Mouse (Mus musculus) forebrain, embryonic 11.5 days (tissue): ENCODE results near the gene Ghrhr. TPM values are rescaled to one million over a fixed set of nuclear protein-coding genes. Genes with fewer than 3 reads are reported as not detected.

ENCODE experiments used
- ATAC-seq: fragments of 200-750 bp; cut with Nextera tagmentation; replicated peaks from 2 replicates; pipeline ENCODE4 v1.8.0; 2017; ENCODE audit warnings: moderate TSS enrichment; ENCODE audit not compliant: low FRiP score
- DNase-seq: peaks from one replicate; pipeline ENCODE4 v3.0.0-alpha.2; 2017; ENCODE audit warnings: low spot score
- H3K27ac ChIP-seq: fragments of 300-500 bp; sonication (generic); 2 replicates; pipeline ENCODE4 v1.5.1; 2014; ENCODE audit warnings: low read depth, low read length
- H3K27me3 ChIP-seq: fragments of 300-500 bp; sonication (generic); 2 replicates; pipeline ENCODE4 v1.6.1; 2014; ENCODE audit warnings: mild to moderate bottlenecking, low read length, mixed read lengths; ENCODE audit not compliant: control insufficient read depth, insufficient read depth
- H3K36me3 ChIP-seq: fragments of 300-500 bp; sonication (generic); 2 replicates; pipeline ENCODE4 v1.6.1; 2014; ENCODE audit warnings: mild to moderate bottlenecking, low read length, moderate library complexity, mixed read lengths; ENCODE audit not compliant: control insufficient read depth, insufficient read depth
- H3K4me1 ChIP-seq: fragments of 300-500 bp; sonication (generic); replicated peaks from 2 replicates; pipeline ENCODE4 v1.6.1; 2014; ENCODE audit warnings: low read length, mixed read lengths; ENCODE audit not compliant: control insufficient read depth, insufficient read depth
- H3K4me2 ChIP-seq: fragments of 300-500 bp; sonication (generic); 2 replicates; pipeline ENCODE4 v1.6.1; 2014; ENCODE audit warnings: low read depth, mild to moderate bottlenecking, low read length, moderate library complexity, mixed read lengths; ENCODE audit not compliant: severe bottlenecking
- H3K4me3 ChIP-seq: fragments of 300-500 bp; sonication (generic); 2 replicates; pipeline ENCODE4 v1.5.1; 2014; ENCODE audit warnings: low read depth, low read length
- H3K9ac ChIP-seq: fragments of 300-500 bp; sonication (generic); 2 replicates; pipeline ENCODE4 v1.6.1; 2014; ENCODE audit warnings: low read length
- H3K9me3 ChIP-seq: fragments of 300-500 bp; sonication (generic); 2 replicates; pipeline ENCODE4 v1.6.1; 2016; ENCODE audit warnings: low read length, mixed read lengths; ENCODE audit not compliant: control insufficient read depth
- WGBS: fragments of 180-500 bp; shearing (Covaris S2); extraction: QIAGEN DNeasy Blood & Tissue Kit; methylation state at CpG from one replicate; pipeline ENCODE4 v1.1.7; 2014; 5-methylcytosine and 5-hydroxymethylcytosine counted together
- polyA plus RNA-seq: library from polyadenylated mRNA; unstranded; fragments of >200 nt; fragmentation: Nextera tagmentation; extraction: Ambion mirVana; gene quantifications from 2 replicates; pipeline ENCODE4 v1.2.1, GENCODE M21; 2014

Ghrhr gene
- polyA plus RNA-seq, 1 experiment from 2014 or later, result not detected

- Histone ChIP-seq H3K27me3 (no peaks in the 10 kb centered on the region), H3K27ac (no peak overlapping the region), H3K4me2 (no peak overlapping the region), H3K9me3 (no peaks in the 10 kb centered on the region), H3K4me3 (no peak overlapping the region), H3K4me1 (0 out of 2 replicates have a peak, but pooled peaks cover 4% of the 10 kb centered on the region), H3K9ac (no peak overlapping the region), H3K36me3 (no peaks in the 10 kb centered on the region)
- ATAC-seq, result no peak
- DNase-seq, result peak; percentile 30
- 70% methylated on average over 5 of the region's 5 CpGs for WGBS
These were observed 19.0 kb upstream of the Ghrhr start for GRCm38 (mm10) chr6:55356976-55357635.

DNA sequence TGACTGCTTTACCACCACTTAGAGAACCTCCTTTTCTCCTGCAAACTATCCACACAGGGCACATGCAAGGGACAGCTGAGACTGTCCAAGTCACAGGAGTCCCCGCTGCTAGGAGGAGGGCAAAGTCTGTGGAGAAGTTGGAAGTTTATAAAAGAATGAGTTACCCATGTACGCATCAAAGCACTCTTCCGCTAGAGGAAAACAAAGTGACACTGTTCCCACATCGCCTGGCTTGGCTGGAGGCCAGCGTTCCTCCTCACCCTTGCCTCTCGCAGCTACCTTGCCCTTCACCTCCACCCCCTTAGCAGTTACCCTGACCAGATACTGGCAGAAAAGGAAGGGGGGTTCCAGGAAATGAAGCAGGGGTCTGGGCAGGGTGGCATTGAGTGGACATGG, 18.5 kb upstream of the Ghrhr start:
- Histone ChIP-seq H3K27me3 (no peaks in the 10 kb centered on the region), H3K4me3 (no peak overlapping the region), H3K36me3 (no peaks in the 10 kb centered on the region), H3K9me3 (no peaks in the 10 kb centered on the region), H3K9ac (no peak overlapping the region), H3K27ac (no peak overlapping the region), H3K4me1 (0 out of 2 replicates have a peak, but pooled peaks cover 4% of the 10 kb centered on the region), H3K4me2 (no peak overlapping the region)
- ATAC-seq (no peak), DNase-seq (peak; percentile 44)
- WGBS, result 65% methylated on average over 6 of the region's 6 CpGs

DNA sequence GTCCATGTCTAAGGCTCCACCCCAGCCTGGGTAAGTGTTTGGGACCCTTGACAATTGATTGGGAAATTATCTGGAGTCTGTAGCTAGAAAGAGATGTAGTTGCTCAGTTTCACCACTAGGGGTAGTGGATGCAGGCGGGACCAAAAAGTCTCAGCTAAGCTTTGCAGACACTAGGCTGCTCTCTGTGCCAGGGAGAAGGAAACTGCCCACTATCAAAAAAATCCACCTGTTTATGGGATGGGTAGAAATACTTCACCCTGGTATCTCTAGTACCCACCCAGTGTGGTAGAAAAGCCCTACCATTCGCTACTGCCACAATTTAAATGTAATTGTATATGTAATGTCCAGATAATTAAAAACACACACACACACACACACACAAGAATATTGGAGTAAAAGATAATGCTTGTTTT, 17.4 kb upstream of the Ghrhr start:
- H3K27me3 ChIP-seq, result no peaks in the 10 kb centered on the region
- H3K4me2 ChIP-seq, result no peak overlapping the region
- ATAC-seq (peak; percentile 46; the same call in 1 of the 2 replicates), DNase-seq (peak; percentile 59)
- H3K36me3 ChIP-seq, result no peaks in the 10 kb centered on the region
- H3K9ac ChIP-seq, result no peak overlapping the region
- no peak overlapping the region for H3K4me3 ChIP-seq
- 26% methylated on average over 2 of the region's 2 CpGs for whole genome bisulfite sequencing
- H3K27ac ChIP-seq, result no peak overlapping the region
- 0 out of 2 replicates have a peak, but pooled peaks cover 4% of the 10 kb centered on the region for H3K4me1 ChIP-seq
- no peaks in the 10 kb centered on the region for H3K9me3 ChIP-seq

- Histone ChIP-seq H3K27me3 (no peaks in the 10 kb centered on the region), H3K9ac (no peak overlapping the region), H3K4me1 (no peaks in the 10 kb centered on the region), H3K27ac (no peak overlapping the region), H3K4me3 (no peak overlapping the region), H3K4me2 (no peak overlapping the region), H3K9me3 (no peaks in the 10 kb centered on the region), H3K36me3 (no peaks in the 10 kb centered on the region)
- ATAC-seq (no peak), DNase-seq (no peak)
- WGBS, result 79% methylated on average over 1 of the region's 1 CpGs
These were observed 13.4 kb upstream of the Ghrhr start for GRCm38 (mm10) chr6:55362663-55363062.

- no peak overlapping the region for H3K27ac ChIP-seq
- DNase-seq (no peak), ATAC-seq (no peak)
- no peak overlapping the region for H3K9ac ChIP-seq
- no peak overlapping the region for H3K4me2 ChIP-seq
- no peaks in the 10 kb centered on the region for H3K9me3 ChIP-seq
- H3K4me3 ChIP-seq, result no peak overlapping the region
- no peaks in the 10 kb centered on the region for H3K36me3 ChIP-seq
- H3K27me3 ChIP-seq, result no peaks in the 10 kb centered on the region
- H3K4me1 ChIP-seq, result no peaks in the 10 kb centered on the region
These were observed 9.0 kb upstream of the Ghrhr start for GRCm38 (mm10) chr6:55367126-55367525.

DNA sequence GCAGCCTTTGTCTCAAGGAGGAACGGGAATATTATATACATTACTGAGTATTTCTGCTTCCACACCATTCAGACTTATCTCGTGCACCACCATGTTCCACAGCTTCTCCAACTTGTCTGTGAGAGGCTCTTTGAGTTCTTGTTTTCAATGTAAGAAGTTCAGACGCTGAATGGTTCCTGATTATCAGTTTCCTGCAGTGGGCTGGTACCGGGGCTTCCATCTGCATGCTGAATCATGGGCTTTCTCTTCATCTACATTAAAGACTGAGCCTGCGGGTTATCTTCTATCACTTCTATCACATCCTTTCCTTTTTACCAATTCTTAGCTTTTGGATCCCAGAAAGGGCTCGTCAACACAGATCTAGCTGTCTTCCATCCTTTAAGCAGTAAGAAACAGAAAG, 5.3 kb upstream of the Ghrhr start:
- Histone ChIP-seq H3K4me2 (no peak overlapping the region), H3K27me3 (no peaks in the 10 kb centered on the region), H3K4me1 (no peaks in the 10 kb centered on the region), H3K27ac (no peak overlapping the region), H3K9me3 (no peaks in the 10 kb centered on the region), H3K4me3 (no peak overlapping the region), H3K36me3 (no peaks in the 10 kb centered on the region), H3K9ac (no peak overlapping the region)
- 84% methylated on average over 6 of the region's 6 CpGs for WGBS
- ATAC-seq, result no peak
- no peak for DNase-seq

DNA sequence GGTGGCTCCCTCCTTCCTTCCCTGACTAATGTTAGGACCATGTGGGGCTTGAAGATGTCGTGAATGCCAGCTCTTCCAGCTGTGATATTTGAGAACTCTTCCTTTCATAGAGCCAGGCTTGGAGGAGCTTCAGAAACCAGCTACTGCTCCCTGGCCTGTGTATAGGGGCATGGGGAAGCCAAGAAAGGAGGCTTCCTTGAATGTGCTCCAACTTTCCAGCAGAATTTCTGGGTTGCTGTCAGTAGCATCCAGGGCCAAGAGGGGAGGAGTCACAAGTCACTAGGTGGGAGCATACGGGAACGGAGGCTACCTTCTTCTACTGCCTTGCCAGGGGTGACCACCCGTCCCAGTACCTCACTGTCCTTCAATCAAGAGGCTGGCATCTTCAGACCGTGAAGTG, 416 bp downstream of the Ghrhr start:
- Histone ChIP-seq H3K4me3 (no peak overlapping the region), H3K27ac (no peak overlapping the region), H3K4me2 (no peak overlapping the region), H3K4me1 (no peaks in the 10 kb centered on the region), H3K9ac (no peak overlapping the region), H3K36me3 (no peaks in the 10 kb centered on the region), H3K9me3 (no peaks in the 10 kb centered on the region), H3K27me3 (no peaks in the 10 kb centered on the region)
- no peak for ATAC-seq
- no peak for DNase-seq
- 78% methylated on average over 5 of the region's 5 CpGs for WGBS

- Histone ChIP-seq H3K4me2 (no peak overlapping the region), H3K4me1 (no peaks in the 10 kb centered on the region), H3K27ac (no peak overlapping the region), H3K9me3 (no peaks in the 10 kb centered on the region), H3K4me3 (no peak overlapping the region), H3K27me3 (no peaks in the 10 kb centered on the region), H3K36me3 (no peaks in the 10 kb centered on the region), H3K9ac (no peak overlapping the region)
- DNase-seq (no peak), ATAC-seq (no peak)
- WGBS, result 86% methylated on average over 4 of the region's 4 CpGs
These were observed 1.4 kb downstream of the Ghrhr start for GRCm38 (mm10) chr6:55377461-55377860.

DNA sequence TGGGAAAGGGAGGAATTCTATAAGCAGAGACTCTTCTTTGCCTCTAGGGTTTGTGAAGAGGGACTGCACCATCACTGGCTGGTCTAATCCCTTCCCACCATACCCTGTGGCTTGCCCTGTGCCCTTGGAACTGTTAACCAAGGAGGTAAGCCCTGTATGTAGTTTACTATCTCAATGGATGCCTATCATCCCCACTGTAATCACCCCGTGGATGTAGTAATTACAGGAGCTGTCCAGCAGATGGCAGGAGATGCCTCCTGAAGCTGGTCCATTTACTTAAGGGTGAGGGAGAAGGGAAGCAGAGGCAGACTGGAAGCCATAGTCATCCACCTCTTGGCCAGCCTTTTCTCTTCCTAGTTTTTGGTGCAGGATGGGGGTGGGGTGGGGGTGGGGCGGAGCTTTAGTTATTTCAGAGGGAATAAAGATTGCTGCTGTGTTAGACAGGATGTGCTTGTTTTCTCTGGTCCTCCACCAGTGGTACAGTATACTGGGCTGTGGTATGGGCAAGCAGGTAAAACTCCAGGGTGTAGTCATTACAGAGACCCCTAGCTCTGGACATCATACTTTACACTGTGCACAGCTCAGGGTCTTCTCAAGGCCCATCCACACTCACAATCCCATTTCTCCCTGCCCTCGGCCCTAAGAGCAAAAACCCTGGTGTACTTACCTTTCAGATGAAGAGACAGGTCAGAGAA, 3.7 kb downstream of the Ghrhr start:
- H3K4me3 ChIP-seq, result no peak overlapping the region
- 39% methylated on average over 3 of the region's 3 CpGs for WGBS
- H3K4me2 ChIP-seq, result no peak overlapping the region
- peak; percentile 66 for DNase-seq
- H3K9ac ChIP-seq, result no peak overlapping the region
- ATAC-seq, result peak; percentile 39; the same call in 1 of the 2 replicates
- no peaks in the 10 kb centered on the region for H3K36me3 ChIP-seq
- H3K27me3 ChIP-seq, result no peaks in the 10 kb centered on the region
- H3K9me3 ChIP-seq, result no peaks in the 10 kb centered on the region
- H3K27ac ChIP-seq, result no peak overlapping the region
- no peaks in the 10 kb centered on the region for H3K4me1 ChIP-seq
